Mouse (Mus musculus) G1E (cell line): ENCODE measurements around the gene Sin3a.

Experiments used
- CTCF ChIP-seq: IDR thresholded peaks from 2 replicates; pipeline ENCODE4 v1.5.1; 2012; ENCODE audit warnings: low read depth, low read length, inconsistent platforms, mixed read lengths
- GATA1 ChIP-seq: IDR thresholded peaks from 2 replicates; pipeline ENCODE4 v1.6.1; 2012; ENCODE audit warnings: borderline replicate concordance, low read length, inconsistent platforms, mixed read lengths
- POLR2AphosphoS5 ChIP-seq: IDR thresholded peaks from 2 replicates; pipeline ENCODE4 v1.6.1; 2012; ENCODE audit warnings: low read depth, low read length, inconsistent platforms; ENCODE audit not compliant: insufficient replicate concordance
- TAL1 ChIP-seq: conservative IDR thresholded peaks from 2 replicates; pipeline ENCODE4 v1.6.1; 2012; ENCODE audit warnings: low read depth, low read length, inconsistent platforms, mixed read lengths

DNA sequence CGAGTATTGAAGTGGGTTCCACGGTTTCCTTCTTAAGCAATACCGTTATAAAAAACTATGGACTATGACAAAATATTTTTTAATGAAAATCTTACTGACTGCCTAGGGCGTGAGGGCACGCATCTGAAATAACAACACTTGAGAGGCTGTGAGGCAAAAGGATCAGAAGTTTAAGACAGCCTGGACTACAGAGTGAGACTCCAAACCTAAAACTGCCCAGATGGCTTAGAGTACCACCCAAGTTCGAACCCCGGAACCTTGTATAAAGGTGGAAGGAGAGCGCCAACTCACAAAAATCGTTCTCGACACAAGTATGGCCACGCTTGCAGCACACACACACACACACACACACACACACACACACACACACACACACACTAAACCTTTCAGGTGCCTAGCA, 86.7 kb downstream of the Sin3a start:
- TF ChIP-seq CTCF (no peak), GATA1 (no peak), TAL1 (no peak), POLR2AphosphoS5 (no peak)
